Mouse (Mus musculus): Measurements from ENCODE around the gene Prr5l.
A peak's percentile ranks its signal among the peaks of the same experiment; 100 is the strongest.

The Prr5l gene

DNA sequence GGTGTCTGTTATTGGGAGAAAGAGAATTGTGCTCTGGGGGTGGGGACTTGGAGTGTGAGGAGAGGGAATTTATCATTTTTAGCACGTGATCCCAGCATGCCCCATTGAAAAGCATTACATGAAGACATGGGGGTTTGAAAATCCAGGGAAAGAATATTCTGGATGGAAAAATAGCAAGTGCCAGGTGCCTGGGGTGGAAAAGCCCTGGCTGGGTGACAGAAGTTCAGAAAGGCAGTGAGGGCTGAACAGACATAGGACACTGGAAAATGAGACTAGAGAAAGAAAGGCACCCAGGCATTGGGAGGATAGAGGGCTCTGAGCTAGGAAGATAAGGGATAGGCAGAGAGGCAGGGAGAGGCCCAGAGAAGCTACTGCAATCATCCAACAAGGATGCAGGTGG, 62.0 kb downstream of the Prr5l start:
- DNase-seq = no peak

DNA sequence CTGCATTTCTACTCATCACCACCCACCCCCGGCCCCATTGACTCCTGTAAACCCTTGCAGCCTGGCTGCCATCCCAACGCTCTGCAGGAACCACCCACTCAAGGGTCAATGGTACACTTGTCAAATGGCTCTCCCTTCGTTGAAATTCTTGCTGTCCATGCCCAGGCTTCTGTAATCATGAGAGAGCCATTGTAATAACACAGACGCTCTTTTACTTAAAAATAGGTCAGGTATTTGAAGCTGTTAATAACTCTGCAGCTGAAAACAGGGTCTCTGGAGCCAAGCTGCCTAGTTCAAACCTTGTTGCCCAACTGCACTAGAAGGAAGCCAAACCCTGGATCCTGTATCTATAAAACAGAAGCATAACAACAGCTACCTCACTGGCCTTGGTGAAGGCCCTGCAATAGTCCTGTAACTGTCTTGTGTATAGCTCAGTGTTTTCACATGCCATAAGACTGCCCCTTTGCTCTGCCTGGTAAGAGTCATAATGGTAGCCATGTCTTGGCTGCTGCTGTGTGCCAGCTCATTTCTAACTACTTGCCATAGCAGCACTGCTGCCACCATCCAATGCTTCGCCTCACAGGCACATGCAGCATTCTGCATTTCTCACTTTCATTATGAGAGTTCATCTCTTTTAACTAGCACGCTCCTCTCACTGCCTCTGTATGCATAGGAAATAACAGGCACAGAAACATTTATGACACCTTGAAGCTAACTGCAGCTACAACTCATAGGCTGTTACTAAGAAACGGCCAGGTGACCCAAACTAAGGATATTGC, 63.7 kb downstream of the Prr5l start:
- no peak for DNase-seq

DNA sequence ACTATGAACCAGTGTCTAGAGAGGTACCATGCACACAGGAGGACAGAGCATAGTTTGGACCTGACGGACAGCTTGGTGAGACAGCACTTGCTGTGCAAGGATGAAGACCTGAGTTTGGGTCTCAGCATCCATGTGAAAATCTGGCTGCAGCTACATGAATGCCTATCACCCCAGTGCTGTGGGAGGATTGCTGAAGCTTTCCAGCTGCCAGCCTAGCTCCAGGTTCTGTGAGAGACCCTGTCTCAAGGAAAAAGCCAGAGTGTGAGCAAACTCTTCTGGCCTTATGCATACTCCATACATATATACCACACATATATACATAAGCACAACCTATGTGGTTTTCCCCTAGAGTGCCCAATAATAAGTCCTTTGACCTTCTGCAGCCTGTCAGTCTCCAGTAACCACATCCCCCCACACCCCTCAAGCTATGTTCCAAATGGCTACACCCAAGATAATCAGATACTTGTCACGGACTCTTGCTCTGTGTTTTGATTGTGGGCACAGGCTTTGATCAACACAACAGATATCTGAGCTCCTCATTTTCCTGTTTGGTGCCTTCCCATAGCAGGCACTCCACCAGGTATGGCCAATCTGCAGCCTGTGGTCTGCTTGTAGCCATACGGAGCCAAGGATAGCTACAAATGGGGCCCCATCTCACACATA, 66.0 kb downstream of the Prr5l start:
- DNase-seq = peak; percentile 35

GRCm38 (mm10) chr2:101815250-101815934, 67.4 kb downstream of the Prr5l start:
- DNase-seq = peak; percentile 61

DNA sequence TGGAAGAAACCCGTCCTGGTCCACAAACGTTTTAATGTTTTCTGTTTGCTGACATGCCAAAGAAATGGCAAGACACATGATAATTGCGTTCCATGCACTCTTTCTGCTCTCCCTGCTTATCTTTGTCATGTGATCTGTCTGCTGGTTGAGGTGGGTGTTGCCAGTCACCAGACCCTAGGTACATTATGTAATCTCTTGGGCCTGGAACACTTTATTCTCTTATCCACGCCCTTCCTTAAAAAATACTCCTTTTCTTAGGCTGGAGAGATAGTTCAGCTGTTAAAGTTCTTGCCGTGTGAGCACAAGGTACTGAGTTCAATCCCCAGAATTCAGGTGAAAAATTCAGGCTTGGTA, 68.6 kb downstream of the Prr5l start:
- no peak for DNase-seq

GRCm38 (mm10) chr2:101813581-101814271, 69.1 kb downstream of the Prr5l start:
- DNase-seq = peak; percentile 56

DNA sequence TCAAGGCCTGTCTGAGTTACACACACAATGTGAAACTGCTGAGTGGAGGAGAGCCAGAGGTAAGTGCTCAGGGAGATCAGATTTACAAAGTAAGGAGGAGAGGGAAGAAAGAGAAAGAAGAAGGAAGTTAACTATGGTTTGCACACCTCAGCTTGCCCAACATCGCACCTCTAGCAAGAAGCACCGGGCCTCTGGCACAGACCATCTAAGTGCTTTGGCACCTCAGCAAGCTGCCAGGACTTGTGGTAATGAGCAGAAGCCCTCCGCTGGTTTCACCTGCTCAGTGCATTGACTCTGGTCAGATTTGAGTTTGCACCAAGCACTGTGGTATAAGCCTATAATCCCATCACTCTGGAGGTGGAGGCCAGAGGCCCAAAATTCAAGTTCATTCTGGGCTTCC, 70.9 kb downstream of the Prr5l start:
- DNase-seq = no peak

DNA sequence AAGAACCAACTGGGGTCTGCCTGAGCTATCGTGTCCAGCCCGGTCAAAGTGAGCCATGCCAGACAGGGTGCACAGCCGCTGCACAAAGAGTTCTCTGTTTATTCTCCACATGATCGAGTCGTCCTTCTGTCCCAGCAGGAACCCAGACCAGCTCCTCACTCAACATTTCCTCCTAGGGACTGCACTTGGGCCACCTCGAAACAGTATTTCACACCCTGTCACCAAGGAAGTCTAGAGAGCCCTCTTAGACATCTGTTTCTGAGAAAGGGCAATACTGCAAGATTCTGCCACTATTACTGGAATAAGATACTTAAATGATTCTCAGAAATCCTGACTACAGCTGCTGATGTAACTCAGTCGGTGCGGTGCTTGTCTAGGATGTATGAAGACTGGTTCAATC, 72.1 kb downstream of the Prr5l start:
- no peak for DNase-seq

- DNase-seq = no peak
Measured at GRCm38 (mm10) chr2:101809640-101810305, 73.1 kb downstream of the Prr5l start.

DNA sequence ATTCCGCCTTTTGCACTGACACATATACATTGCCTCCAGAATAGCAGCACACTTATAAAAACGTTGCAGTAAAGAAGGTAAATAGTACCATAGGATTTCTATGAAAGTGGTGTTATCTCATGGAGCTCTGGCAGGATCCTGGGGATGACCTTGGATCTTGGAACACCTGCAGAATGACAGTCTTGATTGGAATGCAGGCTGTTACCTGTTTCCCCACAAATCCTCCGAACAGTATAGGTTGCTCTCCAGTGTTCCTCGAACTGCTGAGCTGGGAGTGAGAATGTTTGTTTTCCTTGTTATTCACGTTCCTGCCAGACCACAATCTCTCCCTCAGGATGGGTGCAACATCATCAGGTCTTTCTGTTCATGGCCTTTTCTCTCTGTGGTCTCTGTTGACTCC, 75.1 kb downstream of the Prr5l start:
- no peak for DNase-seq

- no peak for DNase-seq
Measured at GRCm38 (mm10) chr2:101802240-101802639, 80.6 kb downstream of the Prr5l start.

DNA sequence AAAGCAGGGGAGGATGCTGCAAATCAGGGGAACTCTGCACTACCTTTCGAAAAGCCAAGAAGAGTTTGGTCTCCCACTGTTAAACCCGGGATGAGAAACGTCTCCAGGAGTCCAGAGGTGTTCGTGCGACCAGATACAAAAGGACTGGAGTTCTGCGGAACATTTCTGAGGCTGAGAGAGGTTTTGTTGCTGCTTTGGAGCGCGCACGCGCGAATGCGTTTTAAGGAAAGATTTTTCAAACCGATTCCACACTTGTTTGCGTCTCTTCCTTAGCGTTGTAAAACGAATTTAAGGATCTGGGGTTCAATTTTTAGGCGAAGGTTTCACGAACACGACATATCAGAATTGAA, 85.0 kb downstream of the Prr5l start:
- DNase-seq = peak; percentile 52

GRCm38 (mm10) chr2:101797166-101797900, 85.5 kb downstream of the Prr5l start:
- DNase-seq = peak; percentile 74

DNA sequence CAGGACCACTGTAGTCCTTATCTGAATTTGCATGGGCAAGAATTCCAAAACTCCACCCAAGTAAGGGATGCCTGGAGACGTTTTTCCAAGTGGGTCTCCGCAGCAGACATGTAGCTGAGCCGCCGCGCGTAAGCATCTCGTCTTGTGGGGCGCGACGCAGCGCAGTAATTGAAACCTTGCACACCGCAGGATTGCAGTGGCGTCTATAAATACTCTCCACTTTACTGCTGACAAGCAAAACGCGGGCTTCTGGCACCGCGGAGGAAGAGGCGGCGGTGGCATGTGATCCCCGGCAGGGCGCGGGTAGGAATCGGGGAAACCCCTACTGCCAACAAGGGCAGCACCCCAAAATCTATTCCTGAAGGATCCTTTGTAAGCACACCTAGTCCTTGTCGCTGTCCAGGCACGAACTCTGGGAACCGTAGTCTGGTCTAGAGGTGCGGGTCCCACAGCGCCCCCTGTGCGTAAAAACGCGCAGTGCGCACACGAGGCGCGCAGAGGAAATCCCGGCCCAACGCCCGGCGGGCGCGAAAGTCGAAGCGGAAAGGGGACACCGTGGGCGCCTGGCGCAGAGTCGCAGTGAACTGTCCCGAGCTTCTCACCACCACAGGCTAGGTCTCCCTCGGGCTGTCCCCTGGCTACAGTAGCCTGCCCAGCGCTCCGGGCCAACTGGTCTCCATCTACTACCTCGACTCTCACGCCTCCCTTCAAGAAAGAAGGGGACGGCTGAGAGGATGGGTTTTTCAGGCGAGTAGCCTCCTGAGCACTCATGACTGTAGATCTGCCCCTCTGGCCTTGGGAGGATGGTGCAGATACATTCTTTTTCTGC, 86.3 kb downstream of the Prr5l start:
- peak; percentile 92 for DNase-seq

DNA sequence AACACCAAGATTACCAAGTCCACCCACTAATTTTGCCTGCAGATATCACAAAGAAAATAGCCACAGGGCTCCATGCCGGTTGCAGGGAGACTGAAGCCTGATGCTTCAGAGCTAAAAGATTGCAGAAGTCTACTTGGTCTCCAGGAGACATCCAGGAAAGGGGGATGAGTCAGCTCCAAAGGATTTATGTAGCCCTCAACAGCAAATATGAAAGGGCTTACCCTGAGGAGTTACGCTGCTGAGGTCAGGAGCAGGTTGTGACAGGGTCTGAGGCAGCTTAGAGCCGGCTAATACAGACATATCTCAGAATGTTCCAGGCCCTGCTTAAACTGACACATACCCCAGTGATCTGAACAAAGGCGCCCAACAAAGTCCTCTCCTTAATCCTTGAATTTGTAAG, 90.7 kb downstream of the Prr5l start:
- no peak for DNase-seq

- DNase-seq = no peak
Measured at GRCm38 (mm10) chr2:101783255-101783654, 99.6 kb downstream of the Prr5l start.

- DNase-seq = no peak
Measured at GRCm38 (mm10) chr2:101781357-101781777, 101.5 kb downstream of the Prr5l start.

DNA sequence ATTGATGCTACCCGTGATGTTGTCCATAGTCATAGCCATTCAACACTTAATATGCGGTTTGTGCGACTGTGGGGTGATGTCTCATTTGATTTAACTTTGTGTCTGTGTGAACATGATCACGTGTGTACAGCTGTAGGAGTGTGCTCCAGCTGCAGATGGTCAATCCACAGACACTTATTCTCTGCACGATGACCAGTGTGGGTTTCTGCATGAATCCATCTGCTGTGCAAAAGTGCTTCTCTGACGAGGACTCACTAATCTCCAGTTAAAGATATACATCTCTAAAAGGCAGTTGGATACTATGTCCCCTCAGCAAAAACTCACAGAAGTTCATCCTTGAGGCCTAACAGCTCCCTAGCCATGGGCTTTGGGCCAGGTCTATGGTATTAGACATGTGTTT, 104.7 kb downstream of the Prr5l start:
- DNase-seq = no peak

DNA sequence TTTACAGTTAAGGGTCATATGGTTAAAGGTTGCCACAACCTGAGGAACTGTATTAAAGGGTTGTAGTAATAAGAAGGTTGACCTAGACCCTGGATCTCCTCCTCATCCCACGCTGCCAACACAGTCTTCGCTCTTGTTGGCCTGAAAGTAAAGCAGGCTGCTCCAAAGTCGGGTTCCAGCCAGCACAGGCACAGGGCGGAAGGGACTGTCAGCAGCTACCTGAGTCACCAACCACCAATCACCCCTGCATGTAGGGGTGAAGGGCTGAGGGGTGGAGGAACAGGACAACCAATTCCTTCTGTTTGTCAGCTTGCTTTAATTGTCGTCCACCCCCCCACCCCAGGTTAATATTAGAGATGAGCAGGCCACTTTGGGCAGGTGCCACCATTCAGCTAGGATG, 119.3 kb downstream of the Prr5l start:
- no peak for DNase-seq

GRCm38 (mm10) chr2:101762955-101763386, 119.9 kb downstream of the Prr5l start:
- peak; percentile 25 for DNase-seq

GRCm38 (mm10) chr2:101762405-101762804, 120.4 kb downstream of the Prr5l start:
- peak; percentile 74 for DNase-seq

Measured in kidney, postnatal 10 days (tissue).